Mouse (Mus musculus) hindbrain, postnatal 0 days (tissue): ENCODE data around the gene Sept7. TPM values are rescaled to one million over a fixed set of nuclear protein-coding genes. Genes with fewer than 3 reads are reported as not detected.

ENCODE experiments used
- ATAC-seq: fragments of 200-750 bp; cut with Nextera tagmentation; 2 replicates; pipeline ENCODE4 v1.8.0; 2017; ENCODE audit warnings: mild to moderate bottlenecking, moderate TSS enrichment, moderate library complexity
- DNase-seq: peaks from one replicate; pipeline ENCODE4 v3.0.0-alpha.2; 2015; ENCODE audit warnings: low spot score
- H3K27ac ChIP-seq: fragments of 300-500 bp; sonication (generic); 2 replicates; pipeline ENCODE4 v1.5.1; 2014; ENCODE audit warnings: mild to moderate bottlenecking
- H3K27me3 ChIP-seq: fragments of 300-500 bp; sonication (generic); 2 replicates; pipeline ENCODE4 v1.6.1; 2014; ENCODE audit warnings: low read length, mixed read lengths; ENCODE audit not compliant: insufficient read depth
- H3K36me3 ChIP-seq: fragments of 300-500 bp; sonication (generic); 2 replicates; pipeline ENCODE4 v1.6.1; 2014; ENCODE audit warnings: low read length, mixed read lengths; ENCODE audit not compliant: insufficient read depth
- H3K4me1 ChIP-seq: fragments of 300-500 bp; sonication (generic); 2 replicates; pipeline ENCODE4 v1.6.1; 2014; ENCODE audit warnings: antibody characterized with exemption, low read length, mixed read lengths; ENCODE audit not compliant: insufficient read depth
- H3K4me2 ChIP-seq: fragments of 300-500 bp; sonication (generic); 2 replicates; pipeline ENCODE4 v1.6.1; 2014; ENCODE audit warnings: low read depth, mild to moderate bottlenecking, low read length, moderate library complexity, mixed read lengths
- H3K4me3 ChIP-seq: fragments of 300-500 bp; sonication (generic); 2 replicates; pipeline ENCODE4 v1.5.1; 2014; ENCODE audit warnings: low read length
- H3K9ac ChIP-seq: fragments of 300-500 bp; sonication (generic); replicated peaks from 2 replicates; pipeline ENCODE4 v1.6.1; 2014; ENCODE audit warnings: mild to moderate bottlenecking, low read length, moderate library complexity, mixed read lengths
- H3K9me3 ChIP-seq: fragments of 300-500 bp; sonication (generic); 2 replicates; pipeline ENCODE4 v1.6.1; 2016; ENCODE audit warnings: low read length, mixed read lengths
- CTCF ChIP-seq: IDR thresholded peaks from 2 replicates; pipeline ENCODE4 v1.5.1; 2016; ENCODE audit warnings: antibody characterized with exemption, control low read depth, low read depth
- WGBS: fragments of 180-500 bp; shearing (Covaris S2); extraction: QIAGEN DNeasy Blood & Tissue Kit; methylation state at CpG from one replicate; pipeline ENCODE4 v1.1.7; 2014; 5-methylcytosine and 5-hydroxymethylcytosine counted together
- polyA plus RNA-seq: library from polyadenylated mRNA; unstranded; fragments of >200 nt; fragmentation: Nextera tagmentation; extraction: Ambion mirVana; gene quantifications from 2 replicates; pipeline ENCODE4 v1.2.1, GENCODE M21; 2015
- total RNA-seq: library from RNA; depleted of rRNA; stranded (reverse); fragments of >200 nt; gene quantifications from 2 replicates; pipeline ENCODE4 v1.2.3, GENCODE M21; 2014

Gene Sept7
- total and polyA plus RNA-seq, 2 experiments from 2014 or later, result 113 to 265 TPM

GRCm38 (mm10) chr9:25327727-25328370 is 75.6 kb downstream of the Sept7 start:
- Histone ChIP-seq H3K36me3 (no peaks in the 10 kb centered on the region), H3K4me3 (no peak overlapping the region), H3K9ac (no peak overlapping the region), H3K4me1 (no peaks in the 10 kb centered on the region), H3K27ac (no peak overlapping the region), H3K27me3 (no peaks in the 10 kb centered on the region), H3K4me2 (no peak overlapping the region), H3K9me3 (no peaks in the 10 kb centered on the region)
- ATAC-seq (no peak), DNase-seq (no peak)
- 84% methylated on average over 4 of the region's 4 CpGs for WGBS
- TF ChIP-seq CTCF, result no peak

GRCm38 (mm10) chr9:25328946-25329723 is 76.9 kb downstream of the Sept7 start:
- 82% methylated on average over 11 of the region's 11 CpGs for WGBS
- Histone ChIP-seq H3K4me1 (no peaks in the 10 kb centered on the region), H3K27me3 (no peaks in the 10 kb centered on the region), H3K4me3 (no peak overlapping the region), H3K9me3 (no peaks in the 10 kb centered on the region), H3K27ac (no peak overlapping the region), H3K36me3 (no peaks in the 10 kb centered on the region), H3K4me2 (no peak overlapping the region), H3K9ac (no peak overlapping the region)
- DNase-seq, result no peak
- ATAC-seq, result no peak
- no peak for TF ChIP-seq CTCF

- H3K4me1 ChIP-seq, result no peaks in the 10 kb centered on the region
- DNase-seq (peak; percentile 33), ATAC-seq (0 out of 2 replicates have a peak, but pooled peaks have one; percentile 43)
- H3K36me3 ChIP-seq, result no peaks in the 10 kb centered on the region
- 84% methylated on average over 2 of the region's 2 CpGs for WGBS
- no peaks in the 10 kb centered on the region for H3K27me3 ChIP-seq
- H3K4me3 ChIP-seq, result no peak overlapping the region
- no peaks in the 10 kb centered on the region for H3K9me3 ChIP-seq
- TF ChIP-seq CTCF, result no peak
- H3K27ac ChIP-seq, result no peak overlapping the region
- H3K4me2 ChIP-seq, result no peak overlapping the region
- H3K9ac ChIP-seq, result no peak overlapping the region
Observed at GRCm38 (mm10) chr9:25337436-25338198, 85.4 kb downstream of the Sept7 start.

GRCm38 (mm10) chr9:25340412-25340811 is 88.2 kb downstream of the Sept7 start:
- Histone ChIP-seq H3K4me2 (no peak overlapping the region), H3K9ac (no peak overlapping the region), H3K27ac (no peak overlapping the region), H3K4me3 (no peak overlapping the region), H3K4me1 (no peaks in the 10 kb centered on the region), H3K9me3 (no peaks in the 10 kb centered on the region), H3K27me3 (no peaks in the 10 kb centered on the region), H3K36me3 (no peaks in the 10 kb centered on the region)
- ATAC-seq (no peak), DNase-seq (no peak)
- WGBS, result 75% methylated on average over 1 of the region's 1 CpGs
- no peak for TF ChIP-seq CTCF

GRCm38 (mm10) chr9:25353775-25354174 is 101.5 kb downstream of the Sept7 start:
- ATAC-seq, result 0 out of 2 replicates have a peak, but pooled peaks have one; percentile 49
- no peaks in the 10 kb centered on the region for H3K27me3 ChIP-seq
- no peak overlapping the region for H3K27ac ChIP-seq
- H3K9me3 ChIP-seq, result no peaks in the 10 kb centered on the region
- H3K36me3 ChIP-seq, result no peaks in the 10 kb centered on the region
- peak; percentile 39 for DNase-seq
- H3K9ac ChIP-seq, result no peak overlapping the region
- 87% methylated on average over 1 of the region's 1 CpGs for WGBS
- no peaks in the 10 kb centered on the region for H3K4me1 ChIP-seq
- H3K4me2 ChIP-seq, result no peak overlapping the region
- H3K4me3 ChIP-seq, result no peak overlapping the region
- no peak for TF ChIP-seq CTCF

- Histone ChIP-seq H3K27me3 (no peaks in the 10 kb centered on the region), H3K27ac (peak overlapping the region; percentile 66; the same call in 1 of the 2 replicates), H3K9ac (no peak overlapping the region), H3K4me2 (no peak overlapping the region), H3K4me1 (no peaks in the 10 kb centered on the region), H3K4me3 (no peak overlapping the region), H3K9me3 (no peaks in the 10 kb centered on the region), H3K36me3 (no peaks in the 10 kb centered on the region)
- no peak for TF ChIP-seq CTCF
- 60% methylated on average over 11 of the region's 11 CpGs for WGBS
- DNase-seq (peak; percentile 77), ATAC-seq (peak; percentile 95)
Observed at GRCm38 (mm10) chr9:25355806-25356205, 103.6 kb downstream of the Sept7 start.
